Mouse (Mus musculus): Measurements from ENCODE around the gene Abcf3. TPM values are rescaled to one million over a fixed set of nuclear protein-coding genes. Genes with fewer than 3 reads are reported as not detected.

Abcf3 gene
- total and polyA plus RNA-seq, 3 experiments = 48.6 to 98.0 (median 55.7) TPM

GRCm38 (mm10) chr16:20610501-20611356 lies 62.4 kb downstream of the Abcf3 start (continued):
- peak; percentile 97 for TF ChIP-seq MXI1 (IDR thresholded peaks at IDR 0.05; ENCODE audit: low read depth, low read length)
- no peak for TF ChIP-seq EP300 (IDR thresholded peaks at IDR 0.05; ENCODE audit: low read length)
- TF ChIP-seq ZNF384 (IDR thresholded peaks at IDR 0.05; ENCODE audit: low read depth, low read length) = no peak
- TF ChIP-seq GABPA (IDR thresholded peaks at IDR 0.05; ENCODE audit: insufficient replicate concordance, low read depth, low read length) = no peak; the same call in 1 of the 2 replicates
- TF ChIP-seq HCFC1 (IDR thresholded peaks at IDR 0.05; ENCODE audit: low read depth, low read length) = peak; percentile 90
- TF ChIP-seq ETS1 (conservative IDR thresholded peaks at IDR 0.05; ENCODE audit: low read depth, low read length) = peak; percentile 42; the same call in 1 of the 2 replicates
- TF ChIP-seq TCF12 (IDR thresholded peaks at IDR 0.05; ENCODE audit: low read depth, low read length) = peak; percentile 99
- TF ChIP-seq IRF4 (IDR thresholded peaks at IDR 0.05; ENCODE audit: low read depth, low read length) = peak; percentile 70; the same call in 1 of the 2 replicates
- 0 out of 2 replicates have a peak, but pooled peaks have one; percentile 44 for TF ChIP-seq UBTF (IDR thresholded peaks at IDR 0.05; ENCODE audit: low read depth, low read length)
- TF ChIP-seq JUND (conservative IDR thresholded peaks at IDR 0.05; ENCODE audit: low read depth, low read length) = peak; percentile 13; the same call in 1 of the 2 replicates
- peak; percentile 63; the same call in 1 of the 2 replicates for TF ChIP-seq MAFK (IDR thresholded peaks at IDR 0.05; ENCODE audit: insufficient replicate concordance, low read length)
- TF ChIP-seq NRF1 (IDR thresholded peaks at IDR 0.05; ENCODE audit: low read depth, low read length) = peak; percentile 69
- peak; percentile 74 for TF ChIP-seq POLR2AphosphoS2 (IDR thresholded peaks at IDR 0.05; ENCODE audit: low read depth, low read length)
- TF ChIP-seq SIN3A (IDR thresholded peaks at IDR 0.05; ENCODE audit: low read length) = peak; percentile 99
- no peak for TF ChIP-seq RAD21 (IDR thresholded peaks at IDR 0.05; ENCODE audit: low read depth, low read length)

Other genes with a start within 250 kb of the Abcf3 start
- gene Parl, start 246.2 kb upstream of the Abcf3 start, total RNA-seq (2012; rRNA removed) = 101 and 116 TPM in 2 replicates
- gene Parl, start 246.2 kb upstream of the Abcf3 start, total RNA-seq (2014; rRNA removed) = 166 and 205 TPM in 2 replicates
- 209 and 247 TPM in 2 replicates for gene Parl, start 246.2 kb upstream of the Abcf3 start, polyA plus RNA-seq (2012; ENCODE audit: insufficient read length, low read depth)
- not detected in 2 replicates for gene Cyp2ab1, start 223.2 kb upstream of the Abcf3 start, total RNA-seq (2012; rRNA removed)
- not detected in 2 replicates for gene Cyp2ab1, start 223.2 kb upstream of the Abcf3 start, total RNA-seq (2014; rRNA removed)
- not detected in 2 replicates for gene Cyp2ab1, start 223.2 kb upstream of the Abcf3 start, polyA plus RNA-seq (2012; ENCODE audit: insufficient read length, low read depth)
- gene Abcc5, start 122.2 kb upstream of the Abcf3 start, total RNA-seq (2012; rRNA removed) = 21.0 and 23.4 TPM in 2 replicates
- gene Abcc5, start 122.2 kb upstream of the Abcf3 start, total RNA-seq (2014; rRNA removed) = 23.8 and 27.1 TPM in 2 replicates
- gene Abcc5, start 122.2 kb upstream of the Abcf3 start, polyA plus RNA-seq (2012; ENCODE audit: insufficient read length, low read depth) = 25.8 and 28.6 TPM in 2 replicates
- gene Eif2b5, start 49.8 kb upstream of the Abcf3 start, total RNA-seq (2012; rRNA removed) = 179 and 208 TPM in 2 replicates
- gene Eif2b5, start 49.8 kb upstream of the Abcf3 start, total RNA-seq (2014; rRNA removed) = 183 and 203 TPM in 2 replicates
- 139 and 151 TPM in 2 replicates for gene Eif2b5, start 49.8 kb upstream of the Abcf3 start, polyA plus RNA-seq (2012; ENCODE audit: insufficient read length, low read depth)
- gene Dvl3, start 31.6 kb upstream of the Abcf3 start, total RNA-seq (2012; rRNA removed) = 7.6 and 7.7 TPM in 2 replicates
- gene Dvl3, start 31.6 kb upstream of the Abcf3 start, total RNA-seq (2014; rRNA removed) = 1.8 and 1.9 TPM in 2 replicates
- 14.8 and 16.9 TPM in 2 replicates for gene Dvl3, start 31.6 kb upstream of the Abcf3 start, polyA plus RNA-seq (2012; ENCODE audit: insufficient read length, low read depth)
- 315 and 343 TPM in 2 replicates for gene Ap2m1, start 13.1 kb upstream of the Abcf3 start, total RNA-seq (2012; rRNA removed)
- gene Ap2m1, start 13.1 kb upstream of the Abcf3 start, total RNA-seq (2014; rRNA removed) = 375 and 415 TPM in 2 replicates
- gene Ap2m1, start 13.1 kb upstream of the Abcf3 start, polyA plus RNA-seq (2012; ENCODE audit: insufficient read length, low read depth) = 304 and 319 TPM in 2 replicates
- not detected in 2 replicates for gene Vwa5b2, start 40.9 kb downstream of the Abcf3 start, total RNA-seq (2012; rRNA removed)
- not detected in 2 replicates for gene Vwa5b2, start 40.9 kb downstream of the Abcf3 start, total RNA-seq (2014; rRNA removed)
- gene Vwa5b2, start 40.9 kb downstream of the Abcf3 start, polyA plus RNA-seq (2012; ENCODE audit: insufficient read length, low read depth) = 0.27 and 0.29 TPM in 2 replicates
- gene Eef1akmt4, start 63.0 kb downstream of the Abcf3 start, total RNA-seq (2012; rRNA removed) = 50.7 and 54.6 TPM in 2 replicates
- 82.8 and 86.9 TPM in 2 replicates for gene Eef1akmt4, start 63.0 kb downstream of the Abcf3 start, total RNA-seq (2014; rRNA removed)
- gene Eef1akmt4, start 63.0 kb downstream of the Abcf3 start, polyA plus RNA-seq (2012; ENCODE audit: insufficient read length, low read depth) = 49.5 and 53.3 TPM in 2 replicates
- gene Gm49333, start 63.0 kb downstream of the Abcf3 start, total RNA-seq (2012; rRNA removed) = 0.08 TPM in 1 of 2 replicates, not detected in the other
- not detected in 2 replicates for gene Gm49333, start 63.0 kb downstream of the Abcf3 start, total RNA-seq (2014; rRNA removed)
- not detected in 2 replicates for gene Gm49333, start 63.0 kb downstream of the Abcf3 start, polyA plus RNA-seq (2012; ENCODE audit: insufficient read length, low read depth)
- 22.7 and 25.6 TPM in 2 replicates for gene Alg3, start 63.2 kb downstream of the Abcf3 start, total RNA-seq (2012; rRNA removed)
- gene Alg3, start 63.2 kb downstream of the Abcf3 start, total RNA-seq (2014; rRNA removed) = 16.0 and 17.2 TPM in 2 replicates
- gene Alg3, start 63.2 kb downstream of the Abcf3 start, polyA plus RNA-seq (2012; ENCODE audit: insufficient read length, low read depth) = 70.4 and 81.1 TPM in 2 replicates
- 2.0 and 2.3 TPM in 2 replicates for gene Camk2n2, start 72.7 kb downstream of the Abcf3 start, total RNA-seq (2012; rRNA removed)
- gene Camk2n2, start 72.7 kb downstream of the Abcf3 start, total RNA-seq (2014; rRNA removed) = 1.4 and 1.5 TPM in 2 replicates
- 7.0 and 7.2 TPM in 2 replicates for gene Camk2n2, start 72.7 kb downstream of the Abcf3 start, polyA plus RNA-seq (2012; ENCODE audit: insufficient read length, low read depth)
- 0.08 and 0.34 TPM in 2 replicates for gene Ece2, start 81.3 kb downstream of the Abcf3 start, total RNA-seq (2012; rRNA removed)
- 0.08 and 0.17 TPM in 2 replicates for gene Ece2, start 81.3 kb downstream of the Abcf3 start, total RNA-seq (2014; rRNA removed)
- gene Ece2, start 81.3 kb downstream of the Abcf3 start, polyA plus RNA-seq (2012; ENCODE audit: insufficient read length, low read depth) = 0.26 and 0.49 TPM in 2 replicates
- gene Psmd2, start 103.1 kb downstream of the Abcf3 start, total RNA-seq (2012; rRNA removed) = 340 and 410 TPM in 2 replicates
- 267 and 273 TPM in 2 replicates for gene Psmd2, start 103.1 kb downstream of the Abcf3 start, total RNA-seq (2014; rRNA removed)
- 528 and 678 TPM in 2 replicates for gene Psmd2, start 103.1 kb downstream of the Abcf3 start, polyA plus RNA-seq (2012; ENCODE audit: insufficient read length, low read depth)
- gene Eif4g1, start 119.7 kb downstream of the Abcf3 start, total RNA-seq (2012; rRNA removed) = 473 and 601 TPM in 2 replicates
- gene Eif4g1, start 119.7 kb downstream of the Abcf3 start, total RNA-seq (2014; rRNA removed) = 370 and 403 TPM in 2 replicates
- gene Eif4g1, start 119.7 kb downstream of the Abcf3 start, polyA plus RNA-seq (2012; ENCODE audit: insufficient read length, low read depth) = 492 and 519 TPM in 2 replicates
- 1.0 and 1.3 TPM in 2 replicates for gene Fam131a, start 144.7 kb downstream of the Abcf3 start, total RNA-seq (2012; rRNA removed)
- gene Fam131a, start 144.7 kb downstream of the Abcf3 start, total RNA-seq (2014; rRNA removed) = 0.50 and 0.77 TPM in 2 replicates
- gene Fam131a, start 144.7 kb downstream of the Abcf3 start, polyA plus RNA-seq (2012; ENCODE audit: insufficient read length, low read depth) = 0.67 and 1.4 TPM in 2 replicates
- gene Polr2h, start 169.1 kb downstream of the Abcf3 start, total RNA-seq (2012; rRNA removed) = 157 and 189 TPM in 2 replicates
- 183 and 189 TPM in 2 replicates for gene Polr2h, start 169.1 kb downstream of the Abcf3 start, total RNA-seq (2014; rRNA removed)
- gene Polr2h, start 169.1 kb downstream of the Abcf3 start, polyA plus RNA-seq (2012; ENCODE audit: insufficient read length, low read depth) = 117 and 146 TPM in 2 replicates
- gene Clcn2, start 169.2 kb downstream of the Abcf3 start, total RNA-seq (2012; rRNA removed) = 4.2 and 4.5 TPM in 2 replicates
- 1.2 and 1.4 TPM in 2 replicates for gene Clcn2, start 169.2 kb downstream of the Abcf3 start, total RNA-seq (2014; rRNA removed)
- gene Clcn2, start 169.2 kb downstream of the Abcf3 start, polyA plus RNA-seq (2012; ENCODE audit: insufficient read length, low read depth) = 3.5 and 4.1 TPM in 2 replicates
- not detected in 2 replicates for gene Chrd, start 184.6 kb downstream of the Abcf3 start, total RNA-seq (2012; rRNA removed)
- not detected in 2 replicates for gene Chrd, start 184.6 kb downstream of the Abcf3 start, total RNA-seq (2014; rRNA removed)
- gene Chrd, start 184.6 kb downstream of the Abcf3 start, polyA plus RNA-seq (2012; ENCODE audit: insufficient read length, low read depth) = not detected in 2 replicates
- 0.08 TPM in 2 replicates for gene Thpo, start 185.9 kb downstream of the Abcf3 start, total RNA-seq (2012; rRNA removed)
- gene Thpo, start 185.9 kb downstream of the Abcf3 start, total RNA-seq (2014; rRNA removed) = 0.19 TPM in 2 replicates
- gene Thpo, start 185.9 kb downstream of the Abcf3 start, polyA plus RNA-seq (2012; ENCODE audit: insufficient read length, low read depth) = 0.71 and 1.0 TPM in 2 replicates